Mouse (Mus musculus) olfactory bulb, adult 2 months (tissue): ENCODE measurements around the gene Crcp.

ENCODE experiments used
- CTCF ChIP-seq: fragments of 200-500 bp; IDR thresholded peaks from 2 replicates; pipeline ENCODE4 v1.5.1; 2012; ENCODE audit warnings: low read depth, mild to moderate bottlenecking, low read length, moderate library complexity; ENCODE audit not compliant: insufficient read depth
- POLR2A ChIP-seq: fragments of 200-500 bp; IDR thresholded peaks from 2 replicates; pipeline ENCODE4 v1.6.1; 2012; ENCODE audit warnings: mild to moderate bottlenecking, low read depth, low read length, moderate library complexity; ENCODE audit not compliant: insufficient read depth

DNA sequence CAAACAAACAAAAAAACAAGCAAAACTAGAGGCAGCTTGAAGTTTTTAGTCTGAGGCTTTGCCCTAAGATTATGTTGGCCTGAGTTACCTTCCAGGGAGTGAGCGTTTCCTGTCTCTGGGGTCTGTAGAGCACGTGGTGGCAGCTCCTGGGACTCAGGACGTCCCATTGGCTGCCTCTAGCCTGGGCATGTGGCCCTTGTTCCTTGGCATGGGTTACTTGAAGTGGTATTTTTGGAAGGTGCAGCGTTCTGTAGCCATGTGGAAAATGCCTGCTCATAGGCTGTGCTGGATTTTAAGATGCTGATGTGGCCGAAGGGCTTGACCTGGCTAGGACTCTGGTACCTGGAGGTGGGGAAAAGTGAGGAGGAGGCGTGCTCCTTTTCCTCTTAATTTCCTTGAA, 47.3 kb downstream of the Crcp start:
- no peak for TF ChIP-seq POLR2A
- no peak for TF ChIP-seq CTCF
